Mouse (Mus musculus) cortical plate, adult 2 months (tissue): ENCODE measurements at regions not wholly inside any gene's neighbourhood (a gene's known extent, or its start where the extent isn't known, plus 50 kb on each side); places are given as distances from the start of the nearest gene placed in this dataset.

Experiments used
- CTCF ChIP-seq: fragments of 200-500 bp; IDR thresholded peaks from 2 replicates; pipeline ENCODE4 v1.5.1; 2011; ENCODE audit warnings: mild to moderate bottlenecking, control low read depth, low read length; ENCODE audit not compliant: insufficient read depth; ENCODE audit errors: extremely low read depth
- POLR2A ChIP-seq: fragments of 200-500 bp; IDR thresholded peaks from 2 replicates; pipeline ENCODE4 v1.6.1; 2011; ENCODE audit warnings: mild to moderate bottlenecking, low read length, control low read depth; ENCODE audit not compliant: insufficient read depth; ENCODE audit errors: extremely low read depth

- TF ChIP-seq CTCF, result no peak
- no peak for TF ChIP-seq POLR2A
Measured at GRCm38 (mm10) chr12:112339481-112340179, 149.6 kb upstream of the A530016L24Rik start.
